Mouse (Mus musculus) midbrain, embryonic 14.5 days (tissue): ENCODE results near the gene Rasgef1a. TPM values are rescaled to one million over a fixed set of nuclear protein-coding genes. Genes with fewer than 3 reads are reported as not detected.

Experiments
- ATAC-seq: fragments of 200-750 bp; cut with Nextera tagmentation; 2 replicates; pipeline ENCODE4 v1.8.0; 2017; ENCODE audit warnings: moderate number of reproducible peaks, moderate library complexity; ENCODE audit not compliant: low FRiP score, low TSS enrichment
- DNase-seq: peaks from one replicate; pipeline ENCODE4 v3.0.0-alpha.2; 2015
- H3K27ac ChIP-seq: fragments of 300-500 bp; sonication (generic); replicated peaks from 2 replicates; pipeline ENCODE4 v1.5.1; 2014; ENCODE audit warnings: mild to moderate bottlenecking, low read depth, low read length, moderate library complexity
- H3K27me3 ChIP-seq: fragments of 300-500 bp; sonication (generic); 2 replicates; pipeline ENCODE4 v1.6.1; 2014; ENCODE audit warnings: low read length, control low read depth, mixed read lengths; ENCODE audit not compliant: control insufficient read depth, insufficient read depth
- H3K36me3 ChIP-seq: fragments of 300-500 bp; sonication (generic); 2 replicates; pipeline ENCODE4 v1.6.1; 2014; ENCODE audit warnings: low read length, control low read depth; ENCODE audit not compliant: control insufficient read depth, insufficient read depth
- H3K4me1 ChIP-seq: fragments of 300-500 bp; sonication (generic); 2 replicates; pipeline ENCODE4 v1.6.1; 2014; ENCODE audit warnings: mild to moderate bottlenecking, antibody characterized with exemption, low read length, control low read depth; ENCODE audit not compliant: control insufficient read depth, insufficient read depth
- H3K4me2 ChIP-seq: fragments of 300-500 bp; sonication (generic); 2 replicates; pipeline ENCODE4 v1.6.1; 2014; ENCODE audit warnings: mild to moderate bottlenecking, low read length, moderate library complexity
- H3K4me3 ChIP-seq: fragments of 300-500 bp; sonication (generic); replicated peaks from 2 replicates; pipeline ENCODE4 v1.5.1; 2014; ENCODE audit warnings: low read depth, low read length
- H3K9ac ChIP-seq: fragments of 300-500 bp; sonication (generic); replicated peaks from 2 replicates; pipeline ENCODE4 v1.6.1; 2014; ENCODE audit warnings: mild to moderate bottlenecking, low read length, moderate library complexity
- H3K9me3 ChIP-seq: fragments of 300-500 bp; sonication (generic); 2 replicates; pipeline ENCODE4 v1.6.1; 2016; ENCODE audit warnings: low read length, control low read depth, mixed read lengths; ENCODE audit not compliant: control insufficient read depth
- WGBS: fragments of 180-500 bp; shearing (Covaris S2); extraction: QIAGEN DNeasy Blood & Tissue Kit; methylation state at CpG from one replicate; pipeline ENCODE4 v1.1.7; 2014; 5-methylcytosine and 5-hydroxymethylcytosine counted together
- polyA plus RNA-seq: library from polyadenylated mRNA; unstranded; fragments of >200 nt; fragmentation: Nextera tagmentation; extraction: Ambion mirVana; gene quantifications from 2 replicates; pipeline ENCODE4 v1.2.1, GENCODE M21; 2014

Rasgef1a gene
- polyA plus RNA-seq, 1 experiment from 2014 or later = 2.1 TPM

DNA sequence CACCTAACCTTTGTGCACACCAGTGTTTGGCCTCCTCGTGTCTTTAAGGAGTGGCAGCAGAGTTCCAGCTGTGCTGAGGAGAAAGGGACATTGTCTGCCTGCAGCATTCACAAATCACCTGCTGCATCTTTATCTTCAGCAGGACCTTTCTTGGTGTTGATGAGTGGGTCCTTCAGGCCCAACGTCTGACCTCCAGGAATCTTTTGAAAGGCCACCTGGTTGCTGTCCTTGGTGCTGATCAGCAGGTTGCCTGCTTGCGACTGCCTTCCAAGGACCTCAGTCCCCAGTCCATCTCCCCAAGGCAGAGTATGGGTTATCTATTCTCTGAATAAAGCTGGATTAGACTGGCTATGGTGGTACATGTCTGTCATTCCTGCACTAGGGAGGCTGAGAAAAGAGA lies 10.0 kb upstream of the Rasgef1a start:
- ATAC-seq = no peak
- 20% methylated on average over 3 of the region's 3 CpGs for WGBS
- no peak overlapping the region for H3K9ac ChIP-seq

DNA sequence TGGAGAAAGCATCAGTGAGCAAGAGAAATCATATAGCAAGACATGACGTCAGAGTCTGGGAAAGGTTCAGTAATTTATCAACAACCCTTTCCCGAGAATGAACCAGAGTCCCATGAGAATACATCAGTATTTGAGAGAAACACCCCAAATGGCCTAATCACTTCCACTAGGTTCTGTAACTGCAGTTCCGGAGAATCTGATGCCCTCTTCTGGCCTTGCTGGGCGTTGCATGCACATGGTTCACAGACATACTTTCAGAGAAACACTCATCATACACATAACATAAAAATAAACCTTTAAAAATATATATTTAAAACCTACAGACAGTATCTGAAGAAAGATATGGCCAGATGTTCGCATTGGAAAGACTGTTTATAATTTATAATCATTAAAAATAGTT lies 3.9 kb upstream of the Rasgef1a start:
- H3K36me3 ChIP-seq = no peaks in the 10 kb centered on the region
- H3K27me3 ChIP-seq = peaks cover 14% of the 10 kb centered on the region
- DNase-seq (no peak), ATAC-seq (no peak)
- no peak overlapping the region for H3K27ac ChIP-seq
- H3K4me1 ChIP-seq = no peaks in the 10 kb centered on the region
- no peak overlapping the region for H3K4me2 ChIP-seq
- no peaks in the 10 kb centered on the region for H3K9me3 ChIP-seq
- 58% methylated on average over 5 of the region's 5 CpGs for WGBS
- H3K4me3 ChIP-seq = no peak overlapping the region
- H3K9ac ChIP-seq = no peak overlapping the region

More for the DNA sequence above, 10.0 kb upstream of the Rasgef1a start:
- no peak overlapping the region for H3K27ac ChIP-seq
- H3K4me3 ChIP-seq = no peak overlapping the region
- H3K9me3 ChIP-seq = no peaks in the 10 kb centered on the region
- no peaks in the 10 kb centered on the region for H3K36me3 ChIP-seq
- DNase-seq = no peak
- H3K4me1 ChIP-seq = no peaks in the 10 kb centered on the region
- H3K27me3 ChIP-seq = no peaks in the 10 kb centered on the region
- no peak overlapping the region for H3K4me2 ChIP-seq

DNA sequence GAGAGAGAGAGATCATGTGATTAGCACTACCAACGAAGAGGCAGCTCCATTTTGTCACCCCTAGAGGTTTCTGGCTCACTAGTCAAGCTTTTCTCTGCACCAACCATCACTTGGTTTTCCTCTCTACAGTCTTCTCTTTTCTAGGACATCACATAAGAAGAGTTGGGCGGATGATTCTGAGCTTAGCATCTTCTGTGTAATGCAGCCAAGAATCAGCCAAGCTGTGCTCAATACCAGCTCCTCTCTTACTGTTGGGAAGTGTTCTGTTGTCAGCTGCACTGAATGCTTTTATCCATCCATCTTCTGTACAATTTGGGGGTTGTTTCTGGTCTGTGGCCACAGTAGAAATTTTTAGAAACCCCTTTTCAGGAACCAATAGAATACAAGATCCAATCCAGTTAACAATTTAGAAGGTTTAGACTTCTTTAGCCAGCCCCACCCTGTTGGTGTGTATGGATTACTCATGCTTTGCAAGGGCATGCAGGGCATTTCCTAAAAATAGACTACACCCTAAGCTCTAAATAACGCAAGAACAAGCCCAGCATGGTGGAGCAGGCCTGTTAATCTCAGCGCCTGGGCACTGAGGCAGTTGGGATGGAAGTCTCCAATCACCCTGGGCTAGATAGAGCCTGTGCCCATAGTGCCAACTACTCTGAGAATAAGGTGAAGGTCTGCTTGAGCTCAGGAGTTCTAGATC lies 3.2 kb upstream of the Rasgef1a start:
- 81% methylated on average over 4 of the region's 4 CpGs for WGBS
- Histone ChIP-seq H3K36me3 (no peaks in the 10 kb centered on the region), H3K9ac (no peak overlapping the region), H3K4me3 (no peak overlapping the region), H3K4me1 (no peaks in the 10 kb centered on the region), H3K27me3 (peaks cover 14% of the 10 kb centered on the region), H3K27ac (no peak overlapping the region), H3K4me2 (no peak overlapping the region), H3K9me3 (no peaks in the 10 kb centered on the region)
- ATAC-seq (no peak), DNase-seq (no peak)

DNA sequence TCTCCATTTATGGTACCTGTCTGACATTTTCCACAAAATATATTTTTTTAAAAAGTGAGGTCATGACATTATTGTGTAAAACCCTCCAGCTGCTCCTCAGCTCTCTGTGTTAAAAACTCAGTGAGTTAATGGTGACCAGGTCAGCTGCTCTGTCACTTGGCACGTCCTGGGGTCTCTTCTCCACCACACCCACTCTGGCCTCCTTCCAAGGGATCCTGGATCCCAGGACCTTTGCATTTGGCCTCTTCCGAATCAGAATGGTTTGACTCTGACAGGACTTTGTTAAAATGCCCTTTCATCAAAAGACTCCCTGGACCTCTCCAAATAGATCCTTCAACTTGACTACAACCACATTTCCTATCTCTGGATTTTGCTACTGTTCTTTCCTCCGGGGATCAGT lies 982 bp upstream of the Rasgef1a start:
- no peak for DNase-seq
- 62% methylated on average over 3 of the region's 3 CpGs for WGBS
- H3K4me2 ChIP-seq = no peak overlapping the region

DNA sequence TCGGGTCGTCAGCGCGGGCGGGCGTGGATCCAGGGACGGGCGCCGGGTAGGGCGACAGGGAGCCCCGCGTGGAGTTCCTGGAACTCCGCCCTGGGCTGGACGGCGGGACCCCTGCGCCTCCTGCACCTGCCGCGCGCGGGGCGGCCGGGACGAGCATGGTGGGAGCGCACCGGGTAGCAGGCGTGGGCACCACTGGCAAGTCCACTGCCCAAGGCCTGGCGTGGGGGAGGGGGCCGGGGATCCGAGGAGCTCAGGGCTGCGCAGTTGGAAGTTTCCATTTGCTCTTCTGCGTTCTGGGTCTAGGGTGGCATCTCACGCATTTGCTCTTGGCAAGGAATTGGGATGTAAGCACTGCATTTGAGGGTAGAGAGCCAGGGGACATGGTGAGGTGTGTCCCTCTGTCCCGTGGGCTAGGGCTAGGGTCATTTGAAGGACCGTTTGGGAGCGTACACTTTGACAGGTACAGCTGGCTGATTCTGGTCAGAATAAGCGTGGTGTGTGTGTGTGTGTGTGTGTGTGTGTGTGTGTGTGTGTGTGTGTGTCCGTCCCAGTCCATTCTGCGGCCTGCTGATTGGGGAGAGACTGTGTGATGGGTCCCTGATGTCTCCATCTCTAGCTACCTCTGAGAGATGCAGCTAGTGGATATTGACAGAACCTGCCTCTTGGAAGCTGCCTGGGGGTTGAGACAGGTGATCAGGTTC lies 528 bp downstream of the Rasgef1a start:
- no peaks in the 10 kb centered on the region for H3K9me3 ChIP-seq
- H3K4me2 ChIP-seq = peak overlapping the region; percentile 73
- H3K27me3 ChIP-seq = peaks cover 18% of the 10 kb centered on the region
- no peaks in the 10 kb centered on the region for H3K36me3 ChIP-seq
- H3K4me3 ChIP-seq = peak overlapping the region; percentile 54
- 11% methylated on average over 34 of the region's 38 CpGs for WGBS
- peak; percentile 69 for DNase-seq
- peak overlapping the region; percentile 64 for H3K9ac ChIP-seq
- 0 out of 2 replicates have a peak overlapping the region, but pooled peaks have one; percentile 32 for H3K27ac ChIP-seq
- ATAC-seq = peak; percentile 28; the same call in 1 of the 2 replicates
- peaks cover 17% of the 10 kb centered on the region for H3K4me1 ChIP-seq

More for the DNA sequence above, 982 bp upstream of the Rasgef1a start:
- no peak overlapping the region for H3K27ac ChIP-seq
- H3K9me3 ChIP-seq = no peaks in the 10 kb centered on the region
- peaks cover 4% of the 10 kb centered on the region for H3K4me1 ChIP-seq
- no peak overlapping the region for H3K4me3 ChIP-seq
- H3K36me3 ChIP-seq = no peaks in the 10 kb centered on the region
- no peak overlapping the region for H3K9ac ChIP-seq
- ATAC-seq = no peak
- H3K27me3 ChIP-seq = peaks cover 18% of the 10 kb centered on the region

DNA sequence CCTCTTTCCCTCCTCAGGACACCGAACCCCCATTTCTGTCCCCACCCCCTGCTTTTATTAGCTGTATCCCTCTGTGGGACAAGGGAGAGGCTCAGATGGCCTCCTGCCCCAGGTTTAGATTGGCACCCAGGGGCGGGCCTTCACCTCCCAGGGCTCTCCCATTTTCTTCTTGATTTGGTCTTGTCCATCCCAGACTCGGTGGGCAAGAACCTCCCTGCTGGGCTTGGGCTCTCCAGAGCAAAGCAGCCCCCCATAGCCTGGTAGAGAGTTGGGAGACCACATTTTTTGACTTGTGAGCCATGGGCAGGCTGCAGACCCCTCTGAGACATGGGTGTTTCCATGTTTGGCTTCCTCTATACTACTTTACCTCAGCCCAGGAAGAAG lies 1.1 kb downstream of the Rasgef1a start:
- peak overlapping the region; percentile 73 for H3K4me2 ChIP-seq
- H3K4me3 ChIP-seq = no peak overlapping the region
- no peak overlapping the region for H3K9ac ChIP-seq
- H3K9me3 ChIP-seq = no peaks in the 10 kb centered on the region
- peaks cover 17% of the 10 kb centered on the region for H3K4me1 ChIP-seq
- no peak overlapping the region for H3K27ac ChIP-seq
- ATAC-seq (no peak), DNase-seq (no peak)
- WGBS = 64% methylated on average over 3 of the region's 3 CpGs
- no peaks in the 10 kb centered on the region for H3K36me3 ChIP-seq
- H3K27me3 ChIP-seq = peaks cover 18% of the 10 kb centered on the region

DNA sequence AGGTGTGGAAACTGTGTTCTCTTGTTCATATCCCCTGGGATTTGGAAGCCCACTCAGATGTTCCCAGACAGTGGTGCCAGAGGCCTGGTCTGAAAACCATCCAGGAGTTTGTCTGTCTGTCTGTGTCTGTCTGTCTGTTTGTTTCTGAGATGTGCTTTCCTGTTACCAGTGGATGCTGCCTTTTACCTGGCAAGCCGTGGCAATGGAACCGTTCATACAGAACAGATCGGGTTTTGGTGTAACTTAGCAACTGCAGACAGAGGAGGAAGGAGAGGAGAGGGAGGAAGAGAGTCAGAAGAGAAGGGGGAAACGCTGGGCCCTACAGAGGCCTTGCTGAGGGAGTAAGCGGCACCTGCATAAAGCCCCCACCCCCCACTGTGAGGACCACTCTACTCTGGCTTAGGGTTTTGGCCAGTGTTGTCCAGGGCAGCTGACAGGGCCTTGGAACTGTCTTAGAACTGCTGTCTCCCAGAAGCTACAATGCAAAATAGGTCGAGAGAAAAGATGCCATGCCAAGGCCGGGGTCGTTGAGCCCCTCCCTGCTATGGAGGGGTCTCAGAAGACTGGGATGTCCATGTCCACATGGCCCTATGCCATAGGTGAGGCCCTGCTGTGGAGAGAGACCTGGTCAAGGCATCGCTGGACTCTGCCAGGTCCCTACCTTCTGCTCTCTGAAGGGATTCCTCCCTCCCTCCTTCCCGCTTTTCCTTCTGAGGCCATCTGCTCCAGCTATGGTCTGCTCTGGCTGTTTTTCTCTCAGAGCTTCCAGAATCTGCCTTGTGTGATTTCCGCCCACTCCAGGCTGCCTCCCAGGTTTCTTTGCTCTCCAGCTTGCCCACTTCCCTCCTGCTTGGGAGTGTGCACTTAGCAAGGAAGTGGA lies 2.0 kb downstream of the Rasgef1a start:
- 63% methylated on average over 11 of the region's 11 CpGs for WGBS
- Histone ChIP-seq H3K9me3 (no peaks in the 10 kb centered on the region), H3K4me1 (peaks cover 17% of the 10 kb centered on the region), H3K4me3 (no peak overlapping the region), H3K27ac (no peak overlapping the region), H3K4me2 (no peak overlapping the region), H3K36me3 (no peaks in the 10 kb centered on the region), H3K9ac (no peak overlapping the region), H3K27me3 (peaks cover 18% of the 10 kb centered on the region)
- ATAC-seq (no peak), DNase-seq (peak; percentile 31)

DNA sequence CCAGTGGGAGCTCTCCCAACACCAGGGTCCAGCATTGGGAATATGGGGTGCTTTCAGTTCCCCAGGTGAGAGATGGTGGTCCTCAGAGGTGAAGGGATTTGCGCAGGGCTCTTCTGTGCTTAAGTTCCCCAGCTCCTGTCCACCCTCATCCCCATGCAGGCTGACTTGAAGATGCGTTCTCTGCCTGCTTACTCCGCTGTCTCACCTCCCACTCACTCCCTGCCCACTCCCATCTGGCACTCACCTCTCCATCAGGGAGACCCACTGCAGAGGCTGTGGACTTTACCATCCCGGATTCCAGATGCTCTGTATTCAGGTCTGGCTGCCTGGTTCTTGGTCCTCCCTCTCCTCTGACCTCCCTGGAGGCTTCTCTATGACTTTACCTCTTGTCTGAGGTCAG lies 3.6 kb downstream of the Rasgef1a start:
- H3K4me3 ChIP-seq = no peak overlapping the region
- DNase-seq (no peak), ATAC-seq (no peak)
- peaks cover 23% of the 10 kb centered on the region for H3K4me1 ChIP-seq
- no peak overlapping the region for H3K9ac ChIP-seq
- H3K36me3 ChIP-seq = no peaks in the 10 kb centered on the region
- H3K27me3 ChIP-seq = peaks cover 18% of the 10 kb centered on the region
- no peaks in the 10 kb centered on the region for H3K9me3 ChIP-seq
- no peak overlapping the region for H3K4me2 ChIP-seq
- H3K27ac ChIP-seq = 0 out of 2 replicates have a peak overlapping the region, but pooled peaks have one; percentile 71
- WGBS = 86% methylated on average over 4 of the region's 4 CpGs
